Mouse (Mus musculus) ZHBTc4 (cell line): ENCODE measurements around the gene Ror1.

Experiments used
- DNase-seq: peaks from one replicate; pipeline ENCODE4 v3.0.0-alpha.2; 2011; ENCODE audit warnings: low read depth, low spot score

The Ror1 gene

GRCm38 (mm10) chr4:100158401-100158800, 62.8 kb downstream of the Ror1 start:
- no peak for DNase-seq

DNA sequence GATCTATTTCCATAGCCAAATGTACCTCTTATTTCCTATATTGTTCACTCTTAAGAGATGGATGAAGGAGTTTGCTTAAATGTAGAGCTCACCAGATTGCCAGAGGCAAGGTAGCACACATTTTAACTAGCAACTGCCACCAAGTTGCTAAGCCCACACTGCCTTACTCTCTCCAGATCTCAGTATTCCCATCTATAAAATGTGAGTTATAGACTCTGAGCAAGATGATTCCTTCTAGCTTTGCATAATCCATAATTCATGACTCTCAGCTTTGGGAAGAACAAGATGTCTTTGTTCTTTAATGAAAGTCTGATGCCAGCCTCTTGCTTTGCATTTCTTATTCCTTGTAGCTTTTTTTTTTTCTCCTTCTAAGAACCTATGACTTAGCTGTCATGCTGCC, 64.6 kb downstream of the Ror1 start:
- no peak for DNase-seq

- DNase-seq = no peak
These were observed 70.2 kb downstream of the Ror1 start for GRCm38 (mm10) chr4:100165790-100166189.

DNA sequence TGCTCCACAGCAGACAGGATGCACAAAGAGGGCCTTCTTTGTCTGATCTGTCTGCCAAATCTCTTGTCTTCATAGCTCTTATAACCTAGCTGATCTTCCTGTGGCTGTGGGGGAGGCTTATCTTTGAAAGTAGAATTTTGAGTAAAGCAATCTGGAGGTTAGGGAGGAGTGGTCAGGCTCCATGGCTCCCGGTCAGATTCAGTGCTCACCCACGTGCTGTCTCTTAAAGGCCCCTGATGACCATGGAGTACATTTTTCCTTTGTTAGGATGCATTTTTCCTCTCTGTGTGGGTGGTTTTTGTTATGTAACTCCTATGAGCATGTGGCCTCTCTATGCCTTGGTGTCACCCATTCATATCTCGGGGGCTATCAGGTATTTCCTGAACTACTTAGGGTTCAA, 71.3 kb downstream of the Ror1 start:
- DNase-seq = no peak

GRCm38 (mm10) chr4:100169683-100170082, 74.1 kb downstream of the Ror1 start:
- DNase-seq = no peak

DNA sequence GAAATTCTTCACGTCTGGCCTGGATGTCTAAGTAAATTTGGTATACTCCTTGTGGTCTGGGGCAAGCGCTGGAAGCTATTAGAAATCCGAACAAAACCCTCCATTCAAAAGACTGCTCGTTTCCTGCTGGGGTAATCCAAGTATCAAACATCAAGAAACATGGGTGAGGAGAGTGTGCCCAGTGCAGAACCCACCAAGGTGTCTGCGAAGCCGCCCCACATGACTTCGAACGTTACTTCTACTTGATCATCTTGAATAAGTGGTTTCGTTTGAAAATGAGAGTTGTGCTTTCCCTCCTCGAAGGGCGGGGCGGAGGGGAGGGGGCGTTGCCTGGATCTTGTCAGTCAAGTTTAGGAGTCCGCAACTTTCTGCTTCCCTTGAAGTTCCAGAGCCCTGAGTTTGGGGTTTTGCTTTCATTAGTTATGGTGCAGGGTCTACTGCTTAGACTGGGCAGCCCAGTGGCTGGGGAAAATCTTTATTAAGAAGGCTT, 74.6 kb downstream of the Ror1 start:
- DNase-seq = no peak

- DNase-seq = no peak
These were observed 75.2 kb downstream of the Ror1 start for GRCm38 (mm10) chr4:100170743-100171142.

GRCm38 (mm10) chr4:100171483-100171898, 75.9 kb downstream of the Ror1 start:
- no peak for DNase-seq

- no peak for DNase-seq
These were observed 80.0 kb downstream of the Ror1 start for GRCm38 (mm10) chr4:100175594-100175993.

- no peak for DNase-seq
These were observed 82.7 kb downstream of the Ror1 start for GRCm38 (mm10) chr4:100178316-100178715.

DNA sequence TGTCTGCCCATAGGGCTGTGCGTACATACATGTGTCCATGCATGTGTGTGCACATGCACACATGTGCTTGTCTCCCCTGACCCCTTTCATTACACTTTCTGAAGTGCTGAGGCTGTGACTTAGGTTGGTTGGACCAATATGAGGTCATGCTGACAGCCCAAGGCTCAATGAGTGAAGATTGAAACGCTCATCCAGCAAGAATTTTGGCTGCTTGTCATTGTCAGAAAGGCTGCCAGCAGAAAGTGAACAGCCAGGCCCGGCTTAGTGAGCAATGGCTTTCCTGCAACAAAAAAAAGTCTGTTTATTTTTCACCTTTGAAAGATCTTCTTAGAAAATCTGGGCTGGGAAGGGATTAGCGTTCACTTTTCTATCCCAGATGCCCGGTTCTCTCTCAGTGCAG, 86.1 kb downstream of the Ror1 start:
- no peak for DNase-seq

GRCm38 (mm10) chr4:100186781-100187180, 91.2 kb downstream of the Ror1 start:
- no peak for DNase-seq

GRCm38 (mm10) chr4:100187563-100188200, 92.1 kb downstream of the Ror1 start:
- DNase-seq = no peak

DNA sequence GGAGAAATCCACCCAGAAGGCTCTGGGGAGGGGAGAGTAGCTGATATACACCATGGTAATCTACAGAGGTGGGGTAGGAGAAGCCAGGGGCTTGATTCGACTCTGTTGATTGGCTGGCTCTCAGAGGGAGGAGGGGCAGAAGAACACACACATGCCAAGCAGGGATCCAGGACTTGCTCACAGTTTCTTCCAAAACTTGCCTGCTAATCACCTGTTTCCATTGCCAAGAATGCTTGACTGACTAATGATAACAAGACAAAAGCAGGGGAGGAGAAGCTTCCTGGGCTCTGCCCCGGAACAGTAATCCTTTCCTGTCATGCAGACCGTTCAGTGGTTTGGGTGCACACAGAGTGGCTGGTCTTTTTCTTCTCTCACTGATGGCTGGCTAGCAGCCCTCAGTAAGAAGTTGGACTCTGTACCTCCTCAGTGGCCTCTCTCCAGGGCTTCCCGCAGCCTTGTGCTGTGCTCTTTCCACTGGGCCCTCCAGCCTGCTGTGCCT, 92.7 kb downstream of the Ror1 start:
- no peak for DNase-seq

DNA sequence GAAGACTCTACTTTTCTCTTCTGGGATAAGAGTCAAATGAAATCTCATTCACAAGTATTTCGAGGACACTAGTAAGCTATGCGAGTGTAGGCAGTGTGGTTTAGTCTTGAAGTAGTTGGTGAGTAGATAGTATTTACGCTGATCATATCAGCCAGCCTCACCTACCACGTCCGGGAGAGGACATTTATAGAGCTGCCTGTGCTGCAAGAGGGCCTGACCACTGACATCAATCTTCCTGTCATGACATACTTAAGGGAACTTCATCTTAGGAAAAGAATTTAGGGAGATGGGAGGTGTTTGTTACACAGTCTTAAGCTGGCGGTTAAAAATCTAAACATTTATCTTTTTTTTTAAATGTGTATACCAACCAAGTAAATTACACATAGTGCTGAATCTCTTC, 95.9 kb downstream of the Ror1 start:
- no peak for DNase-seq

DNA sequence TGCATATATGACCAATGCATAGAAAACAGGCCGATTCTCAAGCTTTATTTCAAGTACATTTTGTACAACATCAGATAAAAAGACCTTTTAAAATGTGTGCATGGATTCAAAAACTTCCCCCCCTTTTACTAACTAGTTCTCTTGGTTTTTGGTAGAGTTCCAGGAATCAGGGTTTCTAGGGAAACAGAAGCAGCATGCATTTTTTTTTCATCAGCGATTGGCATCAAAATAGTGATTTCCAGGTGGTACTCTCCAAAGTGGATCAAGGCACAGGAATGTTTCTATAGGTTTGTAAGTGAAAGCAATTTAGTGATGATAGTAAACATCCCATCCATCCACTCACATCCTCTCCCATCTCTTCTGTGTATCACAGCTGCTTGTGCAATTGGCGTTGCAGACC, 98.5 kb downstream of the Ror1 start:
- DNase-seq = no peak

GRCm38 (mm10) chr4:100196255-100196793, 100.7 kb downstream of the Ror1 start:
- no peak for DNase-seq

DNA sequence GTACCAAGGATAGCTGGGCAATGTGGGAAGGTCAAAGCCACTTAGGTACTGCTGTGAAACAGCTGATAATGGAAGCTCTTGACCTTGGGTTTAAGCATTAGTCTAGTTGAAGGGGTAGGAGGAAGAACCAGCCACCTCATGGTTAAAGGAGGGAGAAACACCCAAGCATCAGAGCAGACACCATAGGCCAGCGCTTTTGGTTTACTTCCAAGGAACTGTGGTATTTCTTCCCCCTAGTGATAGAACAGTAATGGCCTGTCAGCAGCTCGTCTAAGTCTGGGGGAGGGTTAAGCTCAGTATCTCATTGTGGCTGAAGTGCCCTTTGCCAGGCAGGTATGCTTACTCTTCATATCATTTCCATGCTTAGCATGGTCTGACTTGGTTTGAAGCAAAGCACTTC, 102.7 kb downstream of the Ror1 start:
- DNase-seq = no peak

GRCm38 (mm10) chr4:100201322-100201721, 105.7 kb downstream of the Ror1 start:
- DNase-seq = no peak

GRCm38 (mm10) chr4:100203066-100203465, 107.5 kb downstream of the Ror1 start:
- DNase-seq = no peak

- no peak for DNase-seq
These were observed 108.1 kb downstream of the Ror1 start for GRCm38 (mm10) chr4:100203688-100204087.

DNA sequence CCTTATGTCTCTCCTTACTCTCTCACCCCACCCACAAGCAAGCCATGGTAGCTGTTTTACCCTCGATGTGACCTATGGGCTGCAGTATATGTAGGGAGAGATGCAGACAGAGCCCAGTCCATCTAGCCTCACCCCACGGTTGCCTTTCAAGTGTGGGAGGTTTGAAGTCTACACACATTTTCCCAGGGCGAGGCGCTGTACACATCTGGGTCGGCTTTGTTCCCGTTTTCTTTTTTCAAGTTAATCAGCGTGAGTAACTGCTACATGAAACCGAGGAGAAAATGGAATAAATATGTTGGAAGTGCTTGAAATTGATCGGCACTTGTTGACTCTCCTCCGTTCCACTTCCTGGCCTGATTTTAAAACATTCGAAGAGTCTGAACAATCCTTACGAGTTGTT, 108.8 kb downstream of the Ror1 start:
- no peak for DNase-seq

DNA sequence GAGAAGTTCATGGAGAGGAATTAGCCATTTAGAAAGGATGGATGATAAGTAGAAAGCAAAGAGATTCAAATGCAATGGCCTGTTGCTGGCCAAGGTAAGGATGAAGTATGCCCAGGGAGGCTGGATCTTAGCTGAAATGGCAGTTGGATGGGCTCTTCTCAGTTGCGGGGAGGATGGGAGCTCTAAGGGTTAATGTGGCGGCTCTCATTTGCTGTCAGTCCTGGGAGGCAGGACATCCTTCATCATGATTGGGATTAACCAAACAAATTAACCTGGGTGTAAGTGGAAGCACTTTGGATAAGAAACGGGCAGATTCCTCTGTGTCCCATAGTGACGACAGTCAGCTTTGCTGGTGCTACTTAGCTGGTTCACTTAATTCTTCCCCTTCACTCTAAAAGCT, 112.5 kb downstream of the Ror1 start:
- DNase-seq = no peak

DNA sequence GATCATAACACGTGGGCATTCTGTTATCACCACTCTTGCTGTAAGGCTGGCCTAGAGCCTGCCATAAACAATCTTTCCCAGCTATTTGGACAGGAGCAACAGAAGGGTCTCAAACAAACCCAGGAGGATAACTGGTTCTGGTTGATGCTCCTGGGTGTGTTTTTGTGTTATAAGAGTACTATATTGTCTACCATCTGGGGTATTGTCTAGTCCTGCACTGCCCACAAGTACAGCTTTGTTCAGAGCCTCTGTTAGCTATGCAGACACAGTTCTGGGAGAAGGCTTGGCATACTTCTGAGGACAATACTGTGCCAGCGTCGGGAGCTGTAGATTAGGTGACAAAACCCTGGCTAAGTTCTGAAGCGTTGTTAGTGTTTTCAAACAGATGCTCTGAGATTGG, 113.5 kb downstream of the Ror1 start:
- no peak for DNase-seq
